Mouse (Mus musculus) embryonic facial prominence, embryonic 10.5 days (tissue): ENCODE data around the gene BC034090. TPM values are rescaled to one million over a fixed set of nuclear protein-coding genes. Genes with fewer than 3 reads are reported as not detected.

ENCODE experiments used
- DNase-seq: peaks from one replicate; pipeline ENCODE4 v3.0.0-alpha.2; 2017; ENCODE audit warnings: low spot score
- H3K27ac ChIP-seq: fragments of 300-500 bp; sonication (generic); replicated peaks from 2 replicates; pipeline ENCODE4 v1.5.1; 2016; ENCODE audit warnings: mild to moderate bottlenecking
- H3K27me3 ChIP-seq: fragments of 300-500 bp; sonication (generic); replicated peaks from 2 replicates; pipeline ENCODE4 v1.6.1; 2016; ENCODE audit warnings: low read depth, mild to moderate bottlenecking; ENCODE audit not compliant: poor library complexity, severe bottlenecking
- H3K36me3 ChIP-seq: fragments of 300-500 bp; sonication (generic); replicated peaks from 2 replicates; pipeline ENCODE4 v1.6.1; 2016; ENCODE audit warnings: mild to moderate bottlenecking, moderate library complexity
- H3K4me1 ChIP-seq: fragments of 300-500 bp; sonication (generic); 2 replicates; pipeline ENCODE4 v1.6.1; 2016
- H3K4me3 ChIP-seq: fragments of 300-500 bp; sonication (generic); 2 replicates; pipeline ENCODE4 v1.5.1; 2016; ENCODE audit warnings: mild to moderate bottlenecking, moderate library complexity
- H3K9me3 ChIP-seq: fragments of 300-500 bp; sonication (generic); 2 replicates; pipeline ENCODE4 v1.6.1; 2016; ENCODE audit warnings: mild to moderate bottlenecking
- WGBS: fragments of 180-500 bp; shearing (Covaris S2); methylation state at CpG from one replicate; pipeline ENCODE4 v1.1.7; 2016; 5-methylcytosine and 5-hydroxymethylcytosine counted together
- polyA plus RNA-seq: library from polyadenylated mRNA; unstranded; fragments of >200 nt; fragmentation: Nextera tagmentation; extraction: Ambion mirVana; gene quantifications from 2 replicates; pipeline ENCODE4 v1.2.1, GENCODE M21; 2016

The BC034090 gene
- polyA plus RNA-seq, 1 experiment from 2014 or later = 5.3 TPM

DNA sequence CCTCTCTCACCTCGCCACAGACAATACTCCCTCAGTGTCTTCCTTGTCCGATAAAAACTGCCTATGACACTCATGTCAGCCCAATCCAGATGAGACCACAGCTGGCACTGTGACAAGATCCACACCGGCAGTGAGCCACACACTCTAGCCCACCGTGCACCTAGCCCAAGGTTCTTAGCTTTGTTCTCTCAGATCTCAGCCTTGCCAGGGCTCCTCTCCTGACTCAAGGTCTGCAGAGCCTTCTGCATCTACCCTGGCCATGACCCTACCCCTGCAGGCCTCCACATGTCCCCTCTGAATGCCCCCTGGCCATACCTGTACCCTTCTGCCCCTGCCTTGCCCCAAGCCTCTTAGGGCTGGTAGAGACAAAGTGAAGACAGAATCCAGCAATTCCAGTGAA is 32.2 kb downstream of the BC034090 start:
- 58% methylated on average over 4 of the region's 4 CpGs for WGBS
- peaks cover 16% of the 10 kb centered on the region for H3K36me3 ChIP-seq
- H3K27me3 ChIP-seq = no peaks in the 10 kb centered on the region
- peaks cover 78% of the 10 kb centered on the region for H3K4me1 ChIP-seq
- no peaks in the 10 kb centered on the region for H3K9me3 ChIP-seq
- no peak for DNase-seq
- 0 out of 2 replicates have a peak overlapping the region, but pooled peaks have one; percentile 8 for H3K4me3 ChIP-seq
- peak overlapping the region; percentile 88 for H3K27ac ChIP-seq

DNA sequence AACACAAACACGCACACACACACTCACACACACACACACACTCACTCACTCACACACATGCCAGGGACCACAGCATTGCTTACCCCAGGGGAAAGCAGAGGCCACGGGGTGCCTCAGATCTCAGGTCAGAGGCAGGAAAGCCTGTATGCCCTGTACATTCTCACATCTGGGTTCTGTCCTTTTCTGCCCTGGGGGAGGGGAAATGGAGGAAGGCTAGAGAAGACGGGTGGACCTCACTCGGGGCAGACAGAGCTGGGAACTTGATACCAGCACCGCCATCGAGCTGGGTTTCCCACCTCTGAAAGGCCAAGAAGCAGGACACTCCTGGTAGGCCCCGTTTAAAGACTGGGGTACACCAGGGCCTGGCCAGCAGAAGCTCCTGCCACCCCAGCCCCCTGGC is 33.2 kb downstream of the BC034090 start:
- WGBS = 16% methylated on average over 7 of the region's 7 CpGs
- Histone ChIP-seq H3K4me3 (no peak overlapping the region; the same call in 1 of the 2 replicates), H3K4me1 (peaks cover 72% of the 10 kb centered on the region), H3K36me3 (peaks cover 19% of the 10 kb centered on the region), H3K27me3 (no peaks in the 10 kb centered on the region), H3K9me3 (no peaks in the 10 kb centered on the region), H3K27ac (peak overlapping the region; percentile 88)
- DNase-seq = peak; percentile 69

DNA sequence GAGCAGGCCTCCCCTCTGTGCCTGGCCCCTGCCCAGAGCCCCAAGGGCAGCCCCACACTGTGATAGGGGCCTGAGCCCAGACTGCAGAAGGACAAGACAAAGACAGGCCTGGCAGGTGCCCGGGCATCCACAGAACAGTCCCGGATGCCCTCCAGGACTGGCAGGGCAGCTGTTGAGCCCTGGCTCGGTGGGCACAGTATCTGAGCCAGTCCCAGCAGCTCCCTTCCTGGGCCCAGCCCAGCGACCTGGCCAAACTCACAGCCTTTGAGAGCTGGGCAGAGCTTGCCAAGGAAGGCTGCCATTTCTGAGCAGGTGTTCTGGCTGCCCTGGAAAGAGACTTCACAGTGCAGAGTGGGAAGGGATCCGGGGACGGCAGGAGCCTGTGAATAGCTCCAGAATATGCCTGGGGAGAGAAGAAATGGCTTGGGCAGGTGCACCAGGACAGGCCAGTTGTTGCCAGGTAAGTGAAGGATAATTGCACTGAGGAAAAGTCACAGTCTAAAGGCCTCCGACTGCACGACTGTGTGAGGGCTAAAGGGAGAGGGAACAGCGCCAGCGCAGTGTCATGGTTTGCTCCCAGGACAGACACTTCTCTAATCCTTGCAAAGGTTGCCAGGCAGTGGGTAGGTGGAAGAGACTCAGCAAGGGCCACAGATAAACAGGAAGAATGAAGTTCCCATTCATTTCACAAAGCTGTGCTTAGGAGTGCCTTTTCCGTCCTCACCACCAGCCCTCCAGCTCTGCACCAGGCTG is 34.1 kb downstream of the BC034090 start:
- peaks cover 72% of the 10 kb centered on the region for H3K4me1 ChIP-seq
- no peak overlapping the region for H3K4me3 ChIP-seq
- H3K27ac ChIP-seq = peak overlapping the region; percentile 88
- WGBS = 71% methylated on average over 11 of the region's 11 CpGs
- H3K36me3 ChIP-seq = peaks cover 26% of the 10 kb centered on the region
- H3K9me3 ChIP-seq = no peaks in the 10 kb centered on the region
- DNase-seq = no peak
- H3K27me3 ChIP-seq = no peaks in the 10 kb centered on the region

DNA sequence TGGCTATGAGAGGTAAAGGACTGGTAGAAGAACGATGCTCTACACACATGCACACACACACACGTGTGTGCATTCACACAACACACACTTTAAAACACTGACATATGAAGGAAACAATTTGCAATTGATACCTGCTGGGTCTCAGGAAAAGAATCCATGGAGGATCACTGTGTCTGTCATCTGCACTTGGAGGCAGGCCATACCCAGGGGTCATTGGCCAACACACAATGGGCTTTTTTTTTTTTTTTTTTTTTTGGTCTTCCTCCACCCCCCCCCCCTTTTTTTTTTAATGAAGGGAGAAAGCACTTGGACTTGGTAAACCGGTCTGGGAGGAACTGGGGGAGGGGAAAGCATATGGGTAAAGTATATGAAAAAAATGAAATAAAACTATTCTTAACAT is 36.4 kb downstream of the BC034090 start:
- Histone ChIP-seq H3K27me3 (no peaks in the 10 kb centered on the region), H3K4me1 (peaks cover 60% of the 10 kb centered on the region)

DNA sequence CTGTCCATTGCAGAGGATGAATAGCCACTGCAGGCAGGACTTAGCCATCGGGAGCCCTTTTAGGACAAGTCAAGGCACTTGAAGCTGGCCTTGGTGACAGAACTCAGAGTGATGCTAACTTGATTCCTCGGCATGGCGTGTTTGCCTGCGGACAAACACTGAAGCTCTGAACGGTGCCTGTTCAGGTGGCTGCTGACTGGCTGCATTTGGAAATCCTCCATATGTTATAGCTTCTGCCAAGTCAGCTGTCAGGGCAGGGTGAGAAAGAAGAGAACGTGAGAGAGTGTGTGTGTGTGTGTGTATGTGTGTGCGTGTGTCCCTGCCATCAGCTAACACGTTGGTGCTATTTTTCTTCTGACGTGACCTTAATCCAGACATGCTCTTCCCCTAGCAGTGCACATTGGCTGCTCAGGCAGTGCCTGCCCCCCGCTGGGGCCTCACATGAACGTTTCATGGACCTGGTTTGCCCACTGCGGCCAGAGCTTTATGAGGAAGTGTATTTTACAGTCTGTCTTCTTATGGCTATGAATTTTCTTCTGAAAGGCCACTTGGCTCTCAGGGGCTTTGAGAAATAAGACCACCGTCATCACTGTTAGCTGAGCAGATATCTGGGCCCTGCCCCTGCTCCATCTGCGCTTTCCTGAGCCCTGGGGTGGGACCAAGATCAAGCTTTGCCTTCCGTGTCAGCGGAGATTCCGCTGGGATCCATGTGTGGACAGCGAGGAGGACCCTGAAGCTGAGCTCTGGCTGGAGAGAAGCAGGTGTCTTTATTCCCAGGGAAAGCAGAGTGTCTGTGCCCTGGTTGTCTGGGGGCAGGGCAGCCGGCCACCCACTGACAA is 38.2 kb downstream of the BC034090 start:
- H3K4me3 ChIP-seq = no peak overlapping the region
- DNase-seq = no peak
- H3K9me3 ChIP-seq = no peaks in the 10 kb centered on the region
- peaks cover 57% of the 10 kb centered on the region for H3K4me1 ChIP-seq
- no peak overlapping the region; the same call in 1 of the 2 replicates for H3K27ac ChIP-seq
- WGBS = 87% methylated on average over 19 of the region's 19 CpGs
- H3K36me3 ChIP-seq = peaks cover 65% of the 10 kb centered on the region
- H3K27me3 ChIP-seq = no peaks in the 10 kb centered on the region

More for the DNA sequence above, 36.4 kb downstream of the BC034090 start:
- no peaks in the 10 kb centered on the region for H3K9me3 ChIP-seq
- H3K27ac ChIP-seq = peak overlapping the region; percentile 20; the same call in 1 of the 2 replicates
- WGBS = 82% methylated on average over 3 of the region's 3 CpGs
- H3K4me3 ChIP-seq = no peak overlapping the region
- peaks cover 47% of the 10 kb centered on the region for H3K36me3 ChIP-seq
- DNase-seq = no peak

DNA sequence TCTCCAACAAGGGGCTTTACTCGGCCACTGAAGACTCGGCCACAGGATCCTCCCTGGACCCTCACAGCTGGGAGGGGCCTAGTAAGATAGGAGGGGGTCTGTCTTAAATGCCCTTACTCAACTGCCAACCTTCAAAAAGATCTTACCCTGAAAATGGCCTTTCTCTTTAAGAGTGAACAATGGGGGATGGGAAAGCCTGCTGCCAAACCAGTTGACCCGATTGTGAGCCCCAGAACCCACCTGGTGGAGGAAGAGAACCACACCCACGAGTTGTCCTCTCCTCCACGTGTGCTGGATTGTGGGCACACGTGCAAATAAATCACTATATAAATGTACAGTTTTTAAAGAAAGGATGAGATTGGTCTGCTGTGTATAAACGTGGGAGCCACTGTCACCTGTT is 38.9 kb downstream of the BC034090 start:
- WGBS = 67% methylated on average over 7 of the region's 7 CpGs
- DNase-seq = no peak
- Histone ChIP-seq H3K9me3 (no peaks in the 10 kb centered on the region), H3K4me1 (peaks cover 49% of the 10 kb centered on the region), H3K27me3 (no peaks in the 10 kb centered on the region), H3K36me3 (peaks cover 72% of the 10 kb centered on the region), H3K27ac (no peak overlapping the region; the same call in 1 of the 2 replicates), H3K4me3 (no peak overlapping the region)

DNA sequence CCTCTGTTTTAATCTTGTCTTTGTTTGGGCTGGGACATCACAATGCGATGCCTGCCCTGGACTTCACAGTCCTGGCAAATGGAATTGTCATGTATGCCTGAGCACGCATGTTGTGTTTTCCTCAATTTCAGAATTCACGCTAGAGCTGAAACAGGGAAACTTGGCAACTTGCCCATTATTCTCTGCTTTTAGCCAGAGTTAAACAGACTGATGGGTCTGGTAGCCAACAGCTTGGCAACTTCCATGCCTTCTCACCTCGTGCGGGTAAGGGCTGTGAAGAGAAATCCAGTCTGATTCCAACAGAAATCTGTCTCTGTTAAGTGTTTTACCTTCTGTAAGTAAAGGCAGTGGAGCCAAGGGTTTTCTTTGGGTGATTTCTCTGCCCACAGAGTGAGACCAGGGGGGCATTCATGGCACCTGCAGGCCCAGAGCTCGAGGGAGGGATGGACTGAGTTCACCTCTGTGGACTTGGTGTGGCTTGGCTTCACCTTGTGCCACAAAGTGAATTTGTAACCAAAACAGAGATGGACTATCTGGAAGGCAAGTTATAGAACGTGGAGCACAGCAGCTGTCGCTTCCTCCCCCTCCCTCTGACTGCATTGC is 39.6 kb downstream of the BC034090 start:
- no peak for DNase-seq
- no peak overlapping the region for H3K4me3 ChIP-seq
- H3K27ac ChIP-seq = no peak overlapping the region; the same call in 1 of the 2 replicates
- H3K9me3 ChIP-seq = no peaks in the 10 kb centered on the region
- H3K4me1 ChIP-seq = peaks cover 43% of the 10 kb centered on the region
- H3K27me3 ChIP-seq = no peaks in the 10 kb centered on the region
- 92% methylated on average over 8 of the region's 8 CpGs for WGBS
- peaks cover 79% of the 10 kb centered on the region for H3K36me3 ChIP-seq

DNA sequence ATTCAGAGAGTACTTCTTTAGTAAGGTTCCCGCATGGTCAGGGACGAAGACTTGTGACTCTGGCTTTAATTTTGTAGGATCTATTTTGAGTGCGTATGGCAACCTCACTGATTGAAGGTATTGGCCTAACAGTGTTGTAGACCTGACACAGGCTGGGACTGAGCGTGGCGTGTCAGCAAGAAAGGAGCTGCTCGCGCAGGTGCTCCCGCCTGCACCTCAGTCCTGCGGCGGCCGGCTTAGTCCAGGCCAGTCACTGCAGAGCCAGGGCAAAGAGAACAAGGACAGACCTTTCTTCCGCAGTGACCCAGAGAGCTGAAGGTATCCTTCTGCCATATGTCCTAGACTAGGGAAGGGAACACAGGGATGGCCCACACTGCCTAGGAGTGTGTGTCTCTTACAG is 40.3 kb downstream of the BC034090 start:
- H3K27ac ChIP-seq = peak overlapping the region; percentile 48; the same call in 1 of the 2 replicates
- WGBS = 91% methylated on average over 12 of the region's 12 CpGs

DNA sequence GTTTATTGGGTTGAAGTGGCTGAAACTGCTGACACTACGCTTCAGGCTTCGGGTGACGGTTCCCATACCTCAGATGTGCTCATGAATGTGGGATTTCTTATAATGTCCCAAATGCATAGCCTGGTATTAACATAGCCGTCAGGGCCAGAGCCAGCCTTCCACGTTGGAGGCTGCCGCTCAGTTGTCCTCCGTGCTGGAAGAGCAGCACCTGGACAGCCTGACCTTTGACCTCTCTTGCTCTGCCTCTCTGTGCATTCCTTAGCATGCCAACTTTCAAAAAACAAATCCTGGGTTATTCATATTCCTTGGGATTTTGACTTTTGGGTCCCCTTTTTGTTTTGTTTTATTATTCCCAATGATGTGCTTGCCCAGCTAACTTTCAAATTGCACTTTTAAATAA is 41.1 kb downstream of the BC034090 start:
- WGBS = 83% methylated on average over 7 of the region's 7 CpGs
- Histone ChIP-seq H3K27me3 (no peaks in the 10 kb centered on the region), H3K9me3 (no peaks in the 10 kb centered on the region), H3K36me3 (peaks cover 94% of the 10 kb centered on the region), H3K4me3 (no peak overlapping the region), H3K27ac (no peak overlapping the region), H3K4me1 (peaks cover 41% of the 10 kb centered on the region)
- no peak for DNase-seq

More for the DNA sequence above, 40.3 kb downstream of the BC034090 start:
- Histone ChIP-seq H3K4me3 (no peak overlapping the region), H3K9me3 (no peaks in the 10 kb centered on the region), H3K4me1 (peaks cover 41% of the 10 kb centered on the region), H3K36me3 (peaks cover 86% of the 10 kb centered on the region), H3K27me3 (no peaks in the 10 kb centered on the region)
- no peak for DNase-seq

DNA sequence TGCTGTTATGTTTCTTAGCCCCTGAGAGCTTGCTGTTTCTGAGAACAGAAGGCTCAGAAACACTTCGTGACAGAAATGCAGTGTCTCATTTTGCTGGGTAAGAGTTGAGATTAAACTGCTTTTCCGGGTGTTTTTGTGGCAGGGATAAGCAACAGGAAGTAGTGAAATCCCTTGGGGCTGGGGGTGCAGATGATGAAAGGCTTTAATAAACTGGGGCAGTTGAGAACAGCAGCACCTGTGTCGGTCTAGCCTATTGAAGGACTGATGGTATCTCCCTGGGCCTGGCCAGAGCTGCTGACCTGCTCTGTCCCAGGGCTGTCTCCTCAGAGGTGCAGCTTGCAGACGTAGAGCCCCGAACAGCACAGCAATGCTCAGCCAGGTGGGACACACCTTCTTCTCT is 41.8 kb downstream of the BC034090 start:
- WGBS = 78% methylated on average over 5 of the region's 5 CpGs
- H3K4me1 ChIP-seq = peaks cover 41% of the 10 kb centered on the region

DNA sequence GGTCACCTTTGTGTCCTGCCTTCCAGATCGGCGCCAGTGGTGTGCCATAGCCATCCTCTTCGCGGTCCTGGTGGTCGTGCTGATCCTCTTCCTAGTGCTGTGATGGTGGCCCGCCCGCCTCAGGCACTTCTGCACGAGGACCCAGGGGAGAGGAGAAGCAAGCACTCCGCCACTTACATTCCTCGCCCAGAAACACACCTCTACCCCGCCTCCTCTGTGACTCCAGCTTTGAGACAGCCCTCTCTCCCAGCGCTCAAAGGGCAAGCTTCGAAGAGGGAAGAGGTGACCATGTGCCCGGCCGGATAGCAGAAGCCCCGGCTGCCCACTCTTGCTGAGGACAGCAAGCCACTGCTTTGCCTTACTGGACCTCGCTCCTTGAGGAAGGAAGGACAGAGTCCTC is 42.3 kb downstream of the BC034090 start:
- no peaks in the 10 kb centered on the region for H3K9me3 ChIP-seq
- H3K4me3 ChIP-seq = no peak overlapping the region
- H3K36me3 ChIP-seq = peaks cover 96% of the 10 kb centered on the region
- no peaks in the 10 kb centered on the region for H3K27me3 ChIP-seq
- 81% methylated on average over 17 of the region's 17 CpGs for WGBS
- H3K4me1 ChIP-seq = peaks cover 39% of the 10 kb centered on the region
- DNase-seq = no peak
- peak overlapping the region; percentile 51; the same call in 1 of the 2 replicates for H3K27ac ChIP-seq

More for the DNA sequence above, 41.8 kb downstream of the BC034090 start:
- H3K27ac ChIP-seq = no peak overlapping the region
- H3K4me3 ChIP-seq = no peak overlapping the region
- no peak for DNase-seq
- no peaks in the 10 kb centered on the region for H3K27me3 ChIP-seq
- H3K36me3 ChIP-seq = peaks cover 96% of the 10 kb centered on the region
- H3K9me3 ChIP-seq = no peaks in the 10 kb centered on the region

DNA sequence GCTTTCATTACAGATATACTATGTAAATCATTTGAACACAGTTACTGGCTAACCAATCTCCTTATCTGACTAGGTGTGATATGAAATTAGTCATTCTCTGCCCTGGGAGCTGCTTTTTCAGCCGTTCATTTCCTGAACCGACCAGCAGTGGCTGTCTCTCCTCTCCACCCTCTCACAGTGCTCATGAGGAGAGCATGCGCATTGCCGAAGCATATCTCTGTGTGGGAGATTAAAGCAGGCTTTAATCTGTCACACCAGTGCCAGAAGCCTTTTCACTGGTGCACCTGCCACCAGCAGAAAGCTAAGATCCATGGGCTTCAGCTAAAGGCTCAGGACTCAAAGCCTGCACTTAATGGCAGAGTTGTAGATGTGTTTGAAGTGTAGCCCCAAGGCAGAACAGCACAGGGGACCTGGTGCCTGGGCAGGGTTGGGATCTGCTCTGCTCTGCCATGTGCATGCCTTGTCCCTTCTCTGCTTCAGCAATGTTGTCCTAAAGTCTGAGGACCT is 42.8 kb downstream of the BC034090 start:
- Histone ChIP-seq H3K27ac (peak overlapping the region; percentile 51; the same call in 1 of the 2 replicates), H3K4me3 (no peak overlapping the region), H3K4me1 (peaks cover 39% of the 10 kb centered on the region), H3K9me3 (no peaks in the 10 kb centered on the region), H3K36me3 (peaks cover 96% of the 10 kb centered on the region), H3K27me3 (no peaks in the 10 kb centered on the region)
- WGBS = 84% methylated on average over 4 of the region's 4 CpGs
- no peak for DNase-seq
